Mouse (Mus musculus): Measurements from ENCODE around the gene Gm21818. TPM values are rescaled to one million over a fixed set of nuclear protein-coding genes. Genes with fewer than 3 reads are reported as not detected.
"Not testable (repeated sequence)": the region's sequence is repeated elsewhere in the genome, so short reads cannot be mapped to it uniquely, and the experiment has no call there.

The Gm21818 gene
- 26.5 and 26.9 TPM in 2 replicates for total RNA-seq (2012; rRNA removed)

DNA sequence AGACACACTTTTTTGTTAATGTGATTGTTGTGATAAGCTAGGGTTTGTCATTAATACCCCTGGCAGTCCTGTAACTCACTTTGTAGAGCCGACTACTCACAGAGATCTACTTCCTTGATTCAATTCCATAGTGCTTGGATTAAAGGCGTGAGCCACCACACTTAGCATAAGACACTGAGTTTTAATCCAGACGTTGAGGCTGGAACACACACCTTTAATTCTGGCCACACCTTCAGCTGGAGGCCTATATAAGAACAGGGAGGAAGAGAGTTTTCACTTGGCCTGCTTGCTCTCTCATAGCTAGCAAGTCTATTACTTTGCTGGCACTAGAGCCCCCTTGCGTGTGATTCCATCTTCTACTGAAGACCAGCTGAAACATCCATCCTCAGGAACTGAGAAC lies at the start of gene Gm21818:
Gene Gm21818 (plus strand): TSS at position 301 of the 400 bp plus-strand sequence.
- H3K9me3 ChIP-seq (ENCODE audit: control insufficient read depth, insufficient read depth, low read depth, low read length); H3K27ac ChIP-seq (ENCODE audit: insufficient read depth, low read depth, low read length, poor library complexity, severe bottlenecking); H3K4me1 ChIP-seq (ENCODE audit: control insufficient read depth in 2 of 2, insufficient read depth in 2 of 2, low read length in 2 of 2, poor library complexity in 1 of 2); DNase-seq (ENCODE audit: low read depth, low spot score); H3K9ac ChIP-seq (ENCODE audit: insufficient read depth, low read depth, low read length, poor library complexity, severe bottlenecking); H3K36me3 ChIP-seq (ENCODE audit: control insufficient read depth, insufficient read depth, low read length, poor library complexity, severe bottlenecking); H3K4me3 ChIP-seq (ENCODE audit: insufficient read depth in 1 of 2, low read depth in 1 of 2, low read length in 2 of 2, poor library complexity in 1 of 2, severe bottlenecking in 1 of 2): not testable (repeated sequence)
- in situ Hi-C loops (cut with MboI; ENCODE audit: low sequenced_read_pairs in 2 of 2, unreplicated experiment in 2 of 2) = loop anchor here in 1 of 2 experiments (5.0 kb wide), 1 partner anchor 285 kb away; no protein-coding TSS in a partner anchor

DNA sequence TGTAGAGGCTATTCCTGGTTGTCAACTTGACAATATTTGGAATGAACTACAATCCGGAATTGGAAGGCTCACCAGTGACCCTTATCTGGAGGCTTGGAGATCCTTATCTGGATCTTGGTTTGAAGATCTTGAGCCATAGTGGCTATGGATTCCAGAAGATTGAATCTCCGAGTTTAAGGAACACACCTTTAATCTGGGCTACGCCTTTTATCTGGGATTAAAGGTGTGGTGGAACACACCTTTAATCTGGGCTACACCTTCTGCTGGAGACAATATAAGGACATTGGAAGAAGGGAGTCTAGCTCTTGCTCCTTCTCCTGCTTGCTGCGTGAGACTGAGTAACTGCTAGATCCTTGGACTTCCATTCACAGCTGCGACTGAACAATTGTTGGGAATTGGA lies 32.3 kb upstream of the Gm21818 start, which contains the start of gene Gm20767:
Gene Gm20767 (plus strand): TSS at position 301 of the 400 bp plus-strand sequence.
- H3K36me3 ChIP-seq (ENCODE audit: control insufficient read depth, insufficient read depth, low read length, poor library complexity, severe bottlenecking); H3K4me1 ChIP-seq (ENCODE audit: control insufficient read depth in 2 of 2, insufficient read depth in 2 of 2, low read length in 2 of 2, poor library complexity in 1 of 2); H3K9ac ChIP-seq (ENCODE audit: insufficient read depth, low read depth, low read length, poor library complexity, severe bottlenecking); H3K4me3 ChIP-seq (ENCODE audit: insufficient read depth in 1 of 2, low read depth in 1 of 2, low read length in 2 of 2, poor library complexity in 1 of 2, severe bottlenecking in 1 of 2); DNase-seq (ENCODE audit: low read depth, low spot score); H3K9me3 ChIP-seq (ENCODE audit: control insufficient read depth, insufficient read depth, low read depth, low read length); in situ Hi-C loops (cut with MboI; ENCODE audit: low sequenced_read_pairs in 2 of 2, unreplicated experiment in 2 of 2); H3K27ac ChIP-seq (ENCODE audit: insufficient read depth, low read depth, low read length, poor library complexity, severe bottlenecking): not testable (repeated sequence)

DNA sequence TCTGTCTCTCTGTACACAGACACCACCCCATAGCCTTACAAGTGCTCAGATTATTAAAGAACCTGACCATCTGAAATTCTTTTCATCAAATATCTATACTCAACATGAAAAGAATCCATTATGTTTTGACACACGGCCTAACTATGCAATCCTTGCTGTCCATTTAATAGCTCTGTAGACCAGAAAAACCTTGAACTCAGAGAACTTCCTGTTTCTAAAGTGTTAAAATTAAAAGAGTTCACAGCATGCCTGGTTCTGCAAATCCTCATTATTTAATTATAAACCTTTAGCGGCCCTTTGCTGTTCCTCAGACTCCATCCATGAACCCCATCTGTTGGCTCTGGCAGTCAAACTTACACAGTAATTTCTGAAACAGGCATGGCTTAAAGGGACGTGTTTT lies 29.9 kb upstream of the Gm21818 start:
- H3K27ac ChIP-seq (ENCODE audit: insufficient read depth, low read depth, low read length, poor library complexity, severe bottlenecking); H3K36me3 ChIP-seq (ENCODE audit: control insufficient read depth, insufficient read depth, low read length, poor library complexity, severe bottlenecking); in situ Hi-C loops (cut with MboI; ENCODE audit: low sequenced_read_pairs in 2 of 2, unreplicated experiment in 2 of 2); H3K4me3 ChIP-seq (ENCODE audit: insufficient read depth in 1 of 2, low read depth in 1 of 2, low read length in 2 of 2, poor library complexity in 1 of 2, severe bottlenecking in 1 of 2); H3K4me1 ChIP-seq (ENCODE audit: control insufficient read depth in 2 of 2, insufficient read depth in 2 of 2, low read length in 2 of 2, poor library complexity in 1 of 2); H3K9ac ChIP-seq (ENCODE audit: insufficient read depth, low read depth, low read length, poor library complexity, severe bottlenecking); H3K9me3 ChIP-seq (ENCODE audit: control insufficient read depth, insufficient read depth, low read depth, low read length); DNase-seq (ENCODE audit: low read depth, low spot score): not testable (repeated sequence)

DNA sequence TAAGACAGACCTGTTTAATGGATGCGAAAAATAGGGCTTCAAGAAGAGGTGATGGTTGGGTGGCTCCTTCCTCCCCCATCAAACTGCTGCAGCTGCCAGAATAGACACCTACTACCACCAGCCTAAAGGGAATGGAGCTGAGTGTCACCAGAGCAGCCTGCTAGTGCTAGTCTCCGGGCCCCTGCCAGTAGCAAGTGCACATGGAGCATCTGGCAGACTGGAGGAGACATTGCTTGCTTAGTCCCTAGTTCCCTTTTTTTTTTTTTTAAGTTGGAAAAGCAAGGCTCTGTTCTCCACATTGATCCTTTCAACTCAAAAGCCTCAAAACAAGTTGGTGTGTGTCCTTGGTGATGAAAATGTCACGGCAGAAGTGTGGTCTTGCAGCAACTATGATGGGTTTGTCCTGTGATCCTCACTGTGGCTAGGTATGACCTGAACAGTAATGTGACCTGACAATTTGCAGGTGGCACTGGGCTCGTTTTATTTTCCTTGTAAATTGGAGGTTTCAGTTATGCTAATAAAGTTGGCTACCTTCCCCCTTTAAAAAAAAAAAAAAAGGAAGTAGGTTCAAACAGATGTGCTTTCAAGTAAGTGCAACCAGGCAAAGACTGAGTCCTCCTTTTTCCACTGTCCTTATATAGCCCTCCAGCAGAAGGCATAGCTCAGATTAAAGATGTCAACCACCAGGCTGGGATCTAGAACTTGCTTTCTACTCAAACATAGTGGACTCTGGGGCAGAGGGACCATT lies 22.4 kb upstream of the Gm21818 start:
- H3K9me3 ChIP-seq (ENCODE audit: control insufficient read depth, insufficient read depth, low read depth, low read length); DNase-seq (ENCODE audit: low read depth, low spot score); H3K36me3 ChIP-seq (ENCODE audit: control insufficient read depth, insufficient read depth, low read length, poor library complexity, severe bottlenecking); H3K27ac ChIP-seq (ENCODE audit: insufficient read depth, low read depth, low read length, poor library complexity, severe bottlenecking); H3K4me3 ChIP-seq (ENCODE audit: insufficient read depth in 1 of 2, low read depth in 1 of 2, low read length in 2 of 2, poor library complexity in 1 of 2, severe bottlenecking in 1 of 2); H3K4me1 ChIP-seq (ENCODE audit: control insufficient read depth in 2 of 2, insufficient read depth in 2 of 2, low read length in 2 of 2, poor library complexity in 1 of 2); H3K9ac ChIP-seq (ENCODE audit: insufficient read depth, low read depth, low read length, poor library complexity, severe bottlenecking); in situ Hi-C loops (cut with MboI; ENCODE audit: low sequenced_read_pairs in 2 of 2, unreplicated experiment in 2 of 2): not testable (repeated sequence)

DNA sequence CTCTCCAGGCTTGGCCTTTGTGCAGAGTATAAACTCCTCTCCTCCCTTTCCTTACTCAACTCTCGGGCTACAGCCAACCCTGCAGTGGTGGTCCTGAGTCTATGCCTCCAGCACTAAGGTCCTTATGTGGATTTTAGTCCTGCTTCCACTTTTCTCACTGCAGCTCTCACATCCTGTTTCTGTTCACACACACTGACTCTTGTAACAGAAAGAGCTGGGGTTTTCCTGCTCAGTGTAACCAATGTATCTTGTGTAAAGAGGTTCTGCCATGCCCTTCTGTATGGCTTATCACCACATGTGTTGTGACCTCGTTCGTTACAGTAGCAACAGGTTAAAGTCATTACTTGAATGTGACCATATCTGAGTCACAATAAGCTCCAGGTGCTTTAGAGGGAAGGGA lies 21.6 kb upstream of the Gm21818 start:
- in situ Hi-C loops (cut with MboI; ENCODE audit: low sequenced_read_pairs in 2 of 2, unreplicated experiment in 2 of 2); H3K4me3 ChIP-seq (ENCODE audit: insufficient read depth in 1 of 2, low read depth in 1 of 2, low read length in 2 of 2, poor library complexity in 1 of 2, severe bottlenecking in 1 of 2); H3K27ac ChIP-seq (ENCODE audit: insufficient read depth, low read depth, low read length, poor library complexity, severe bottlenecking); H3K9ac ChIP-seq (ENCODE audit: insufficient read depth, low read depth, low read length, poor library complexity, severe bottlenecking); DNase-seq (ENCODE audit: low read depth, low spot score); H3K4me1 ChIP-seq (ENCODE audit: control insufficient read depth in 2 of 2, insufficient read depth in 2 of 2, low read length in 2 of 2, poor library complexity in 1 of 2); H3K9me3 ChIP-seq (ENCODE audit: control insufficient read depth, insufficient read depth, low read depth, low read length); H3K36me3 ChIP-seq (ENCODE audit: control insufficient read depth, insufficient read depth, low read length, poor library complexity, severe bottlenecking): not testable (repeated sequence)

DNA sequence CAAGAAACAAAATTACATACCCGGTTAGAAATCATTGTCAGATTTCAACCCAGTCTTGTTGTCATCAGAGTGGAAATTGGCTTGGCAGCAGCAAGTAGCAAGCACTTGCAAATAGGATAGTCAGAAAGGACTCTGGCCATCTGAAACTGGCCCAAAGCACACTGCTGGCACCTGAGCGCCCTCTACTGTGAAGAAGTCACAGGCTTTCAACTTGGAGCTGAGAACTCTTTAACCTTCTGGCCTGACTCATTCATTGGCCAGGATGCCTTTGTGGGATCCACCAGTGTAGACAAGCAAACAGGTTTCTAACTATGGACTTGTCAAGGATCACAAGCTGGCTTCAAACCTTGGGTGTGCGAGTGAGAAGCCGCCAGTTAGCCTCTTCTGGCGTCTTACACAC lies 3.9 kb upstream of the Gm21818 start:
- DNase-seq (ENCODE audit: low read depth, low spot score) = peak; percentile 27
- in situ Hi-C loops (cut with MboI; ENCODE audit: low sequenced_read_pairs in 2 of 2, unreplicated experiment in 2 of 2); H3K36me3 ChIP-seq (ENCODE audit: control insufficient read depth, insufficient read depth, low read length, poor library complexity, severe bottlenecking); H3K27ac ChIP-seq (ENCODE audit: insufficient read depth, low read depth, low read length, poor library complexity, severe bottlenecking); H3K9ac ChIP-seq (ENCODE audit: insufficient read depth, low read depth, low read length, poor library complexity, severe bottlenecking); H3K4me1 ChIP-seq (ENCODE audit: control insufficient read depth in 2 of 2, insufficient read depth in 2 of 2, low read length in 2 of 2, poor library complexity in 1 of 2); H3K9me3 ChIP-seq (ENCODE audit: control insufficient read depth, insufficient read depth, low read depth, low read length); H3K4me3 ChIP-seq (ENCODE audit: insufficient read depth in 1 of 2, low read depth in 1 of 2, low read length in 2 of 2, poor library complexity in 1 of 2, severe bottlenecking in 1 of 2): not testable (repeated sequence)

DNA sequence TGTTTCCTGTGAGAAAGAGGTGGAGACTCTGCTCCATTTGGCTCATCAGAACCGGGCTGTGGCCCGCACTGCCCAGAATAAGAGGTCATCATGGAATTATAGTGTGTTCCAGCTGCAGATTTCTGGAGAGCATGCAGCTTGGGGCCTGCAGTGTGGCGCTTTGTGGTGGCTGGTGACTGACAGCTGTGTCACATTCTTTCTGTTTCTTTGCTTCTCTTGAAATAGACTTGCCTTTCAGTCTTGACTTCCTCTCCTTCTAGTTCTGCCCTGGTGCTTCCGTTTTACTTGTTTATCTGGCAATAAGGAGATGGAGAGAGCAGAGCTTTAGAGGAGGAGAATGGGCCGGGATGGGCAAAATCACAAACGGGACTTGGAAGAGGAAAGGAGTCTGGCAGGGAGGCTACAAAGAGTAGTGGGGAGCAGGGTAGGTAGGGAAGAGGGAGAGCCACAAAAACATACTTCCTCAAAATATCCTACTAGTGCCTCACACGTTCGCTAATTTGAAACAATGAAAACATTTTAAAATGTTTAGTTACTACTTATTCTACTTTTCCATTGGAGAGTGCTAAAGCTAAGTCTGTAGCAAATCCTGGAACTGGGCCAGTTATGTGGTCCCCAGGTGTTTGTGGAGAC lies 24.1 kb downstream of the Gm21818 start:
- H3K4me3 ChIP-seq (ENCODE audit: insufficient read depth in 1 of 2, low read depth in 1 of 2, low read length in 2 of 2, poor library complexity in 1 of 2, severe bottlenecking in 1 of 2); H3K9me3 ChIP-seq (ENCODE audit: control insufficient read depth, insufficient read depth, low read depth, low read length); in situ Hi-C loops (cut with MboI; ENCODE audit: low sequenced_read_pairs in 2 of 2, unreplicated experiment in 2 of 2); H3K4me1 ChIP-seq (ENCODE audit: control insufficient read depth in 2 of 2, insufficient read depth in 2 of 2, low read length in 2 of 2, poor library complexity in 1 of 2); H3K36me3 ChIP-seq (ENCODE audit: control insufficient read depth, insufficient read depth, low read length, poor library complexity, severe bottlenecking); DNase-seq (ENCODE audit: low read depth, low spot score); H3K9ac ChIP-seq (ENCODE audit: insufficient read depth, low read depth, low read length, poor library complexity, severe bottlenecking); H3K27ac ChIP-seq (ENCODE audit: insufficient read depth, low read depth, low read length, poor library complexity, severe bottlenecking): not testable (repeated sequence)

DNA sequence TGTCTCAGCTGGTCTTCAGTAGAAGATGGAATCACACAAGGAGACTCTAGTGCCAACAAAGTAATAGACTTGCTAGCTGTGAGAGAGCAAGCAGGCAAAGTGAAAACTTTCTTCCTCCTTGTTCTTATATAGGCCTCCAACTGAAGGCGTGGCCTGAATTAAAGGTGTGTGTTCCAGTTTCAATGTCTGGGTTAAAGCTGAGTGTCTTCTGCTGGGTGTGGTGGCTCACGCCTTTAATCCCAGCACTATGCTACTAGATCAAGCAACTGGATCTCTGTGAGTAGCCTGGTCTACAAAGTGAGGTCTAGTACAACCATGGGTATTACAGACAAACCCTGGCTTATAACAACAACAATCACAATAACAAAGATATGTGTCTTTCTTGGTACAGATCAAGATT lies 43.6 kb downstream of the Gm21818 start, which contains the start of gene Gm21762:
Gene Gm21762 (minus strand): TSS at position 101 of the 400 bp plus-strand sequence.
- H3K36me3 ChIP-seq (ENCODE audit: control insufficient read depth, insufficient read depth, low read length, poor library complexity, severe bottlenecking); H3K27ac ChIP-seq (ENCODE audit: insufficient read depth, low read depth, low read length, poor library complexity, severe bottlenecking); H3K4me1 ChIP-seq (ENCODE audit: control insufficient read depth in 2 of 2, insufficient read depth in 2 of 2, low read length in 2 of 2, poor library complexity in 1 of 2); in situ Hi-C loops (cut with MboI; ENCODE audit: low sequenced_read_pairs in 2 of 2, unreplicated experiment in 2 of 2); H3K4me3 ChIP-seq (ENCODE audit: insufficient read depth in 1 of 2, low read depth in 1 of 2, low read length in 2 of 2, poor library complexity in 1 of 2, severe bottlenecking in 1 of 2); DNase-seq (ENCODE audit: low read depth, low spot score); H3K9ac ChIP-seq (ENCODE audit: insufficient read depth, low read depth, low read length, poor library complexity, severe bottlenecking); H3K9me3 ChIP-seq (ENCODE audit: control insufficient read depth, insufficient read depth, low read depth, low read length): not testable (repeated sequence)
